Mouse (Mus musculus): Measurements from ENCODE around the gene Gsx2. TPM values are rescaled to one million over a fixed set of nuclear protein-coding genes. Genes with fewer than 3 reads are reported as not detected.

Gene Gsx2
- polyA plus RNA-seq, 1 experiment = not detected

GRCm38 (mm10) chr5:75085906-75086305 is 10.5 kb downstream of the Gsx2 start:
- H3K9me3 ChIP-seq (replicated peaks; ENCODE audit: control insufficient read depth, insufficient read depth, low read length, poor library complexity, severe bottlenecking) = no peaks in the 10 kb centered on the region
- H3K9ac ChIP-seq (ENCODE audit: low read depth, poor library complexity, severe bottlenecking) = no peak overlapping the region
- peaks cover 6% of the 10 kb centered on the region for H3K4me1 ChIP-seq (ENCODE audit: control insufficient read depth, insufficient read depth, low read length)
- H3K4me3 ChIP-seq (ENCODE audit: low read depth, low read length) = no peak overlapping the region
- H3K27me3 ChIP-seq (ENCODE audit: control insufficient read depth, insufficient read depth, low read length, poor library complexity, severe bottlenecking) = peaks cover 10% of the 10 kb centered on the region
- TF ChIP-seq EP300 (IDR thresholded peaks at IDR 0.05; ENCODE audit: insufficient read depth, low read depth, low read length) (no peak), CTCF (IDR thresholded peaks at IDR 0.05; ENCODE audit: low read depth, low read length) (no peak), POLR2A (IDR thresholded peaks at IDR 0.05; ENCODE audit: insufficient read depth, low read length) (no peak)
- no peak overlapping the region for H3K27ac ChIP-seq (ENCODE audit: insufficient read depth, low read length)
- H3K36me3 ChIP-seq (ENCODE audit: control insufficient read depth, insufficient read depth, low read length, poor library complexity, severe bottlenecking) = no peaks in the 10 kb centered on the region

- H3K9me3 ChIP-seq (replicated peaks; ENCODE audit: control insufficient read depth, insufficient read depth, low read length, poor library complexity, severe bottlenecking) = no peaks in the 10 kb centered on the region
- H3K27me3 ChIP-seq (ENCODE audit: control insufficient read depth, insufficient read depth, low read length, poor library complexity, severe bottlenecking) = no peaks in the 10 kb centered on the region
- no peak overlapping the region for H3K4me3 ChIP-seq (ENCODE audit: low read depth, low read length)
- no peaks in the 10 kb centered on the region for H3K36me3 ChIP-seq (ENCODE audit: control insufficient read depth, insufficient read depth, low read length, poor library complexity, severe bottlenecking)
- H3K27ac ChIP-seq (ENCODE audit: insufficient read depth, low read length) = no peak overlapping the region
- H3K9ac ChIP-seq (ENCODE audit: low read depth, poor library complexity, severe bottlenecking) = no peak overlapping the region
- no peaks in the 10 kb centered on the region for H3K4me1 ChIP-seq (ENCODE audit: control insufficient read depth, insufficient read depth, low read length)
- TF ChIP-seq POLR2A (IDR thresholded peaks at IDR 0.05; ENCODE audit: insufficient read depth, low read length) = no peak
- no peak for TF ChIP-seq EP300 (IDR thresholded peaks at IDR 0.05; ENCODE audit: insufficient read depth, low read depth, low read length)
- TF ChIP-seq CTCF (IDR thresholded peaks at IDR 0.05; ENCODE audit: low read depth, low read length) = no peak
Observed at GRCm38 (mm10) chr5:75106511-75106910, 31.1 kb downstream of the Gsx2 start.

GRCm38 (mm10) chr5:75109368-75109767 is 34.0 kb downstream of the Gsx2 start:
- no peak overlapping the region for H3K27ac ChIP-seq (ENCODE audit: insufficient read depth, low read length)
- no peak overlapping the region for H3K4me3 ChIP-seq (ENCODE audit: low read depth, low read length)
- TF ChIP-seq POLR2A (IDR thresholded peaks at IDR 0.05; ENCODE audit: insufficient read depth, low read length) (no peak), CTCF (IDR thresholded peaks at IDR 0.05; ENCODE audit: low read depth, low read length) (no peak), EP300 (IDR thresholded peaks at IDR 0.05; ENCODE audit: insufficient read depth, low read depth, low read length) (no peak)

GRCm38 (mm10) chr5:75111781-75112180 is 36.4 kb downstream of the Gsx2 start:
- no peaks in the 10 kb centered on the region for H3K4me1 ChIP-seq (ENCODE audit: control insufficient read depth, insufficient read depth, low read length)
- no peaks in the 10 kb centered on the region for H3K36me3 ChIP-seq (ENCODE audit: control insufficient read depth, insufficient read depth, low read length, poor library complexity, severe bottlenecking)
- no peaks in the 10 kb centered on the region for H3K9me3 ChIP-seq (replicated peaks; ENCODE audit: control insufficient read depth, insufficient read depth, low read length, poor library complexity, severe bottlenecking)
- H3K9ac ChIP-seq (ENCODE audit: low read depth, poor library complexity, severe bottlenecking) = no peak overlapping the region
- no peaks in the 10 kb centered on the region for H3K27me3 ChIP-seq (ENCODE audit: control insufficient read depth, insufficient read depth, low read length, poor library complexity, severe bottlenecking)
- H3K27ac ChIP-seq (ENCODE audit: insufficient read depth, low read length) = no peak overlapping the region
- TF ChIP-seq CTCF (IDR thresholded peaks at IDR 0.05; ENCODE audit: low read depth, low read length) (no peak), EP300 (IDR thresholded peaks at IDR 0.05; ENCODE audit: insufficient read depth, low read depth, low read length) (no peak), POLR2A (IDR thresholded peaks at IDR 0.05; ENCODE audit: insufficient read depth, low read length) (no peak)
- H3K4me3 ChIP-seq (ENCODE audit: low read depth, low read length) = no peak overlapping the region

More at GRCm38 (mm10) chr5:75109368-75109767, 34.0 kb downstream of the Gsx2 start:
- Histone ChIP-seq H3K4me1 (ENCODE audit: control insufficient read depth, insufficient read depth, low read length) (no peaks in the 10 kb centered on the region), H3K9me3 (replicated peaks; ENCODE audit: control insufficient read depth, insufficient read depth, low read length, poor library complexity, severe bottlenecking) (no peaks in the 10 kb centered on the region), H3K9ac (ENCODE audit: low read depth, poor library complexity, severe bottlenecking) (no peak overlapping the region), H3K27me3 (ENCODE audit: control insufficient read depth, insufficient read depth, low read length, poor library complexity, severe bottlenecking) (no peaks in the 10 kb centered on the region), H3K36me3 (ENCODE audit: control insufficient read depth, insufficient read depth, low read length, poor library complexity, severe bottlenecking) (no peaks in the 10 kb centered on the region)

- no peaks in the 10 kb centered on the region for H3K36me3 ChIP-seq (ENCODE audit: control insufficient read depth, insufficient read depth, low read length, poor library complexity, severe bottlenecking)
- H3K4me3 ChIP-seq (ENCODE audit: low read depth, low read length) = no peak overlapping the region
- no peaks in the 10 kb centered on the region for H3K9me3 ChIP-seq (replicated peaks; ENCODE audit: control insufficient read depth, insufficient read depth, low read length, poor library complexity, severe bottlenecking)
- H3K4me1 ChIP-seq (ENCODE audit: control insufficient read depth, insufficient read depth, low read length) = no peaks in the 10 kb centered on the region
- H3K27ac ChIP-seq (ENCODE audit: insufficient read depth, low read length) = no peak overlapping the region
- H3K27me3 ChIP-seq (ENCODE audit: control insufficient read depth, insufficient read depth, low read length, poor library complexity, severe bottlenecking) = no peaks in the 10 kb centered on the region
- H3K9ac ChIP-seq (ENCODE audit: low read depth, poor library complexity, severe bottlenecking) = no peak overlapping the region
- TF ChIP-seq EP300 (IDR thresholded peaks at IDR 0.05; ENCODE audit: insufficient read depth, low read depth, low read length) (no peak), CTCF (IDR thresholded peaks at IDR 0.05; ENCODE audit: low read depth, low read length) (peak; percentile 77)
Observed at GRCm38 (mm10) chr5:75118840-75119239, 43.4 kb downstream of the Gsx2 start.

GRCm38 (mm10) chr5:75121646-75122045 is 46.2 kb downstream of the Gsx2 start:
- Histone ChIP-seq H3K27me3 (ENCODE audit: control insufficient read depth, insufficient read depth, low read length, poor library complexity, severe bottlenecking) (no peaks in the 10 kb centered on the region), H3K9ac (ENCODE audit: low read depth, poor library complexity, severe bottlenecking) (no peak overlapping the region), H3K9me3 (replicated peaks; ENCODE audit: control insufficient read depth, insufficient read depth, low read length, poor library complexity, severe bottlenecking) (no peaks in the 10 kb centered on the region), H3K36me3 (ENCODE audit: control insufficient read depth, insufficient read depth, low read length, poor library complexity, severe bottlenecking) (no peaks in the 10 kb centered on the region), H3K4me3 (ENCODE audit: low read depth, low read length) (no peak overlapping the region), H3K4me1 (ENCODE audit: control insufficient read depth, insufficient read depth, low read length) (no peaks in the 10 kb centered on the region), H3K27ac (ENCODE audit: insufficient read depth, low read length) (no peak overlapping the region)
- TF ChIP-seq EP300 (IDR thresholded peaks at IDR 0.05; ENCODE audit: insufficient read depth, low read depth, low read length) = no peak
- TF ChIP-seq CTCF (IDR thresholded peaks at IDR 0.05; ENCODE audit: low read depth, low read length) = no peak
- TF ChIP-seq POLR2A (IDR thresholded peaks at IDR 0.05; ENCODE audit: insufficient read depth, low read length) = no peak

Other genes starting within 250 kb of the Gsx2 start
- gene Chic2, start 30.8 kb upstream of the Gsx2 start, polyA plus RNA-seq (2011; ENCODE audit: insufficient read depth, insufficient read length, low read depth, missing spikeins) = 21.7 and 23.7 TPM in 2 replicates
- gene Pdgfra, start 76.7 kb downstream of the Gsx2 start, polyA plus RNA-seq (2011; ENCODE audit: insufficient read depth, insufficient read length, low read depth, missing spikeins) = 2.1 and 2.7 TPM in 2 replicates

Data from ES-Bruce4 (cell line).